Mouse (Mus musculus) spleen, adult 2 months (tissue): Measurements from ENCODE around the gene Uroc1.

Experiments
- CTCF ChIP-seq: fragments of 200-500 bp; IDR thresholded peaks from 2 replicates; pipeline ENCODE4 v1.5.1; 2011; ENCODE audit warnings: mild to moderate bottlenecking, inconsistent platforms; ENCODE audit not compliant: insufficient read depth, insufficient read length, insufficient replicate concordance; ENCODE audit errors: extremely low read depth
- POLR2A ChIP-seq: fragments of 200-500 bp; IDR thresholded peaks from 2 replicates; pipeline ENCODE4 v1.6.1; 2011; ENCODE audit warnings: low read depth, low read length, inconsistent platforms

GRCm38 (mm10) chr6:90324991-90325390 is 8.1 kb upstream of the Uroc1 start, which contains the start of gene Chst13:
- TF ChIP-seq CTCF (no peak), POLR2A (no peak)
